Mouse (Mus musculus) limb, embryonic 12.5 days (tissue): ENCODE data around the gene Actn4. TPM values are rescaled to one million over a fixed set of nuclear protein-coding genes. Genes with fewer than 3 reads are reported as not detected.

Source experiments
- ATAC-seq: fragments of 200-750 bp; cut with Nextera tagmentation; 2 replicates; pipeline ENCODE4 v1.8.0; 2017; ENCODE audit warnings: low read depth, moderate TSS enrichment; ENCODE audit not compliant: insufficient number of reproducible peaks, insufficient read depth, low FRiP score, low TSS enrichment
- H3K27ac ChIP-seq: fragments of 300-500 bp; sonication (generic); 2 replicates; pipeline ENCODE4 v1.5.1; 2016; ENCODE audit warnings: mild to moderate bottlenecking, moderate library complexity
- H3K27me3 ChIP-seq: fragments of 300-500 bp; sonication (generic); 2 replicates; pipeline ENCODE4 v1.6.1; 2016; ENCODE audit warnings: mild to moderate bottlenecking, moderate library complexity
- H3K36me3 ChIP-seq: fragments of 300-500 bp; sonication (generic); 2 replicates; pipeline ENCODE4 v1.6.1; 2016; ENCODE audit warnings: mild to moderate bottlenecking, moderate library complexity
- H3K4me1 ChIP-seq: fragments of 300-500 bp; sonication (generic); replicated peaks from 2 replicates; pipeline ENCODE4 v1.6.1; 2016
- H3K4me2 ChIP-seq: fragments of 300-500 bp; sonication (generic); 2 replicates; pipeline ENCODE4 v1.6.1; 2016; ENCODE audit warnings: mild to moderate bottlenecking, moderate library complexity
- H3K4me3 ChIP-seq: fragments of 300-500 bp; sonication (generic); replicated peaks from 2 replicates; pipeline ENCODE4 v1.5.1; 2016; ENCODE audit warnings: mild to moderate bottlenecking
- H3K9ac ChIP-seq: fragments of 300-500 bp; sonication (generic); replicated peaks from 2 replicates; pipeline ENCODE4 v1.6.1; 2016; ENCODE audit warnings: mild to moderate bottlenecking, moderate library complexity
- H3K9me3 ChIP-seq: fragments of 300-500 bp; sonication (generic); 2 replicates; pipeline ENCODE4 v1.6.1; 2016; ENCODE audit warnings: mild to moderate bottlenecking, moderate library complexity
- WGBS: fragments of 180-500 bp; shearing (Covaris S2); methylation state at CpG from one replicate; pipeline ENCODE4 v1.1.7; 2016; 5-methylcytosine and 5-hydroxymethylcytosine counted together
- polyA plus RNA-seq: library from polyadenylated mRNA; unstranded; fragments of >200 nt; fragmentation: Nextera tagmentation; extraction: Ambion mirVana; gene quantifications from 2 replicates; pipeline ENCODE4 v1.2.1, GENCODE M21; 2016

Actn4 gene
- polyA plus RNA-seq, 1 experiment from 2014 or later = 269 TPM

DNA sequence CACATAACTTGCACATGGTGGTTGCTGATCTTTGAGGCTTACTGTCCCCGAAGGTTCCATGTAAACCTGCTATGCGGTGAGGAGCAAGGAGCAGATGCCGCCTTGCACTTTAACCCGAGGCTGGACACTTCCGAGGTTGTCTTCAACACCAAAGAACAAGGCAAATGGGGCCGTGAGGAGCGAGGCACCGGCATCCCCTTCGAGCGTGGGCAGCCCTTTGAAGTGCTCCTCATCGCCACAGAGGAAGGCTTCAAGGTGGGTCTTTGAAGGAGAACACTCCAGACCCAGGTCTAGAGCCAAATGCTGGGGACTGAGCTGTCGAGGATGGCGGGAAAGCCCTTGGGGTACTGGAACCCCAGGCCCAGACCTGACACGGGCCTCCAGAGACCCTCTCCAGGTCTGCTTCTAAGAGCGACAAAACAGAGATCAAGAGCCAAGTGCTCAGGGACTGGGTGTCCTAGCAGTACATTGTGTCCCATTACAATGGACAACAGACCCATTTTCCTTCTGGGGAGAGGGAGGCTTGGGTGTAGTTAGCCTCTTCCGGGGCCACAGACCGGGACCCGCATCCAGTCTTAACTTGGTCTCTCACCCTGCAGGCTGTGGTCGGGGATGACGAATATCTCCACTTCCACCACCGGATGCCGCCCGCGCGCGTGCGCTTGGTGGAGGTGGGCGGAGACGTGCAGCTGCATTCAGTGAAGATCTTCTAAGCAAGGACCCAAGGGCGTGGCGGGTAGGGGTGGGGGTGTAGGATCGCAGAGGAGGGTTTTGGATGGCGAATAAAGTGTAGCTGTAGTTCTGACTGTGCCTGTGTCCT lies 96.4 kb downstream of the Actn4 start:
- Histone ChIP-seq H3K4me3 (peak overlapping the region; percentile 20), H3K27me3 (no peaks in the 10 kb centered on the region), H3K36me3 (no peaks in the 10 kb centered on the region), H3K4me1 (peaks cover 18% of the 10 kb centered on the region), H3K9ac (no peak overlapping the region), H3K27ac (no peak overlapping the region), H3K9me3 (peaks cover 4% of the 10 kb centered on the region; the same call in 1 of the 2 replicates), H3K4me2 (peak overlapping the region; percentile 52)
- 37% methylated on average over 33 of the region's 33 CpGs for WGBS
- peak; percentile 52 for ATAC-seq

DNA sequence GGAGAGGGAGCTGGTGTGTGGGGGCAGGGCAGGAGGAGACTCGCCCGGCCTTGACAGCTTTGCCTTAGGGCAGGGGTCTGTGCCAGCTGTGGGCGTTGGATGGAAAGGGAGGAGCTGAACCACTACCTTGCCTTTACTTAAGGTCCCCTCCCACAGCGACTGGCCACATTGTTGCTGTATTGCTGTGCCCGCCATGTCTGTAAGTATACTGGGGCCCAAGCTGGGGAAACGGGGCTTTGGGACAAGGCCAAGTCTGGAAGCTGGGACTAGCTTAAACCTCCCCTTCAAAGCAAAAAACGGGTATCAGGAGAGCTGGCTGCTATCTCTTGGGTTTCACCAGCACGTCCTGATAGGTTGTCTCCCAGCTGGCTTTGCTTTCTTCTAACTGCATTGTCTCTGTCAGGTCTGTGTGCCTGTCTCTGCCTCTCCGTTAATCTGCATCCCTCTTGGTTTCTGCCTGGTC lies 97.8 kb downstream of the Actn4 start:
- Histone ChIP-seq H3K36me3 (no peaks in the 10 kb centered on the region), H3K27ac (0 out of 2 replicates have a peak overlapping the region, but pooled peaks have one; percentile 41), H3K9me3 (peaks cover 5% of the 10 kb centered on the region; the same call in 1 of the 2 replicates), H3K27me3 (no peaks in the 10 kb centered on the region), H3K4me3 (no peak overlapping the region), H3K9ac (no peak overlapping the region), H3K4me1 (peaks cover 18% of the 10 kb centered on the region), H3K4me2 (no peak overlapping the region; the same call in 1 of the 2 replicates)
- ATAC-seq = no peak
- WGBS = 46% methylated on average over 9 of the region's 9 CpGs

DNA sequence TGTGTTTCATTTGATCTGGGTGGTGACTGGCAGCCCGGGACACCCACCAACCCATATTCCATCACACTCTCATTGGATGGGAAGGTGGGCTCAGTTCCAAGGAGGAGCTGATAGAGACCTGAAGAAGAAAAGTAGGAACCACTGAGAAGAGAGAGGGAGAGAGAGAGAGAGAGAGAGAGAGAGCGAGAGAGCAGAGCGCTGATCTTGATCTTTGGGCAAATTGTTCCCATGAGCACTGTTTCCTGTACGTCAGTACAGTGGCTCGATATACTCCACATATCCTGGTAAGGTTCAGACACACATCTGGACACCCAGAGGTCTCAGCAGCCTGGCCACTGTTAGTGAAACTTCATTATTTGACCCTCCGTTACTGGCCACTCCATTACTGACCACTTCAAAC lies 98.6 kb downstream of the Actn4 start, which contains the start of gene Lgals7:
Gene Lgals7 (plus strand): TSS at position 314 of the 400 bp plus-strand sequence.
- Histone ChIP-seq H3K4me1 (peaks cover 18% of the 10 kb centered on the region), H3K4me2 (no peak within 1 kb of the TSS; the same call in 1 of the 2 replicates), H3K27me3 (no peaks in the 10 kb centered on the region), H3K36me3 (no peaks in the 10 kb centered on the region), H3K4me3 (no peak within 1 kb of the TSS), H3K9ac (0 out of 2 replicates have a peak within 1 kb of the TSS, but pooled peaks have one; percentile 12), H3K9me3 (peaks cover 5% of the 10 kb centered on the region; the same call in 1 of the 2 replicates), H3K27ac (0 out of 2 replicates have a peak within 1 kb of the TSS, but pooled peaks have one; percentile 41)
- 83% methylated on average over 6 of the region's 6 CpGs for WGBS
- ATAC-seq = no peak

DNA sequence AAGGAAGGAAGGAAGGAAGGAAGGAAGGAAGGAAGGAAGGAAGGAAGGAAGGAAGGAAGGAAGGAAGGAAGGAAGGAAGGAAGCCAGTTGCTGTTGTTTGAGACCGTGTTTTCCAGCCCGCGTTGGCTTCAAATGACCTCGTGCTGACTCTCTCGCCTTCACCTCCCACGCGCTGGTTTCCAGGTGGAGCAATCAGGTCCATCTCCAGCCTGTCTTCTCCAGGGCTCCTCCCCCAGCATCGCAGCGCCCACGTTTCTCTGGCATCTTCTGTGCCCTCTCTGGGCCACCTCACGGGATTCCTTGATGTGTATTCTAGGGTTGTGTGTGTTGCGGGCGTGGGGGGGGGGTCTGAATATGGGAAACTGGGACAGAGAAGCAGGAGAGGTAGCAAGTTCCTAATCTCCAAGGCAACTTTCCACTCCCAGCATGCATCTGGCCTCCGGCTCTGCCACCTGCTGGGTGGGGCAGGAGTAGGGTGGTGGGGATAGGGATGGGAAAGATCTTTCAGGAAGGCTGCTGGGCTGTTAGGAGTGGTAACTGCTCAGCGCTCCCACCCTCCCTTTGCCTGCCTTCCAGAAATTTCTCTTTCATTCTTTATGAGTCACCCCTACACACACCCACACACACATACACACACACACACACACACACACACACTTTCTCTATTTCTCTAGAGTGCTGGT lies 99.2 kb downstream of the Actn4 start:
- no peaks in the 10 kb centered on the region for H3K36me3 ChIP-seq
- H3K27ac ChIP-seq = no peak overlapping the region
- H3K9me3 ChIP-seq = peaks cover 5% of the 10 kb centered on the region; the same call in 1 of the 2 replicates
- no peak overlapping the region for H3K4me3 ChIP-seq
- 0 out of 2 replicates have a peak overlapping the region, but pooled peaks have one; percentile 12 for H3K9ac ChIP-seq
- peaks cover 18% of the 10 kb centered on the region for H3K4me1 ChIP-seq
- no peak overlapping the region for H3K4me2 ChIP-seq
- WGBS = 75% methylated on average over 15 of the region's 15 CpGs
- H3K27me3 ChIP-seq = no peaks in the 10 kb centered on the region
- no peak for ATAC-seq

- H3K4me1 ChIP-seq = peaks cover 13% of the 10 kb centered on the region; the same call in 1 of the 2 replicates
- 88% methylated on average over 6 of the region's 6 CpGs for WGBS
These were observed 101.2 kb downstream of the Actn4 start for GRCm38 (mm10) chr7:28860898-28861297.

DNA sequence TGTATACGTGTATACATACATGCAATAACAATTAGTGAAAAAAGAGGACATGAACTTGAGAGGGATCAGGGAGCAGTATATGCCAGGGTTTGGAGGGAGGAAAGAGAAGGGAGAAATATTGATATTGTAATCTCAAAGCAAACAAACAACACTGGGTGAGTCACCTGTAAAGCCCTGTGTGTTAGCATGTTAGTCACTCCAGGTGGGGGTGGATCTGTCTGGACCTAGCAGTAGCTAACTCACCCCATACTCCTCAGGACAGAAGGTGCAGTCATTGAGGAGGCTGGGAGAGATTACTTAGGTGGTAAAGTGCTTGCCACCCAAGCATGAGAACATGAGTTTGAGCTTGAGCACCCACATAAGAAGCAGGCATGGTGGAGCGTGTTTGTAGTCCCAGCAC lies 102.2 kb downstream of the Actn4 start:
- no peak for ATAC-seq
- H3K36me3 ChIP-seq = no peaks in the 10 kb centered on the region
- WGBS = 96% methylated on average over 2 of the region's 2 CpGs

More at GRCm38 (mm10) chr7:28860898-28861297, 101.2 kb downstream of the Actn4 start:
- no peak overlapping the region for H3K4me3 ChIP-seq
- H3K9me3 ChIP-seq = peaks cover 5% of the 10 kb centered on the region; the same call in 1 of the 2 replicates
- H3K27me3 ChIP-seq = no peaks in the 10 kb centered on the region
- no peak overlapping the region for H3K4me2 ChIP-seq
- no peaks in the 10 kb centered on the region for H3K36me3 ChIP-seq
- no peak for ATAC-seq
- no peak overlapping the region for H3K27ac ChIP-seq
- H3K9ac ChIP-seq = no peak overlapping the region

DNA sequence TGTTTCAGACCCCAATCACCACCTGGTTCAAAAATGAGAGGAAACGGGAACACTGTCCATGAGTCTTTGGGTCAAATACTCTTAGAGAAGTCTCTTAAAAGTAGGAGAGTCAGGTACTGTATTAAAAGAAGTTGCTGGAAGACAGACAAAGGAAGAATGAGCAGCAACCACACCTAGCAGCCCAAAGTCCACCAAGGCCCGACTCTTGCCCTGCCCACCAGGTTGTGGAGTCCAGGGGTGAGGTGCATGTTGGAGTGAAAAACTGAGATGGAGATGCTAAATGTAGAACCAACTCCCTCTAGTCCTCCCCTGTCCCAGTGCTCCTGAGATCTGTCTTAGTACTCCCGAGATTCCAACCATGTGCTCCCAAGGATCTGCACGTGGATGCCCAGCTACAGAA lies 111.5 kb downstream of the Actn4 start:
- H3K4me2 ChIP-seq = no peak overlapping the region
- no peaks in the 10 kb centered on the region for H3K36me3 ChIP-seq
- no peaks in the 10 kb centered on the region for H3K27me3 ChIP-seq
- WGBS = 84% methylated on average over 4 of the region's 4 CpGs
- no peaks in the 10 kb centered on the region for H3K9me3 ChIP-seq
- no peak for ATAC-seq
- peak overlapping the region; percentile 85 for H3K27ac ChIP-seq
- peaks cover 15% of the 10 kb centered on the region for H3K4me1 ChIP-seq
- H3K9ac ChIP-seq = no peak overlapping the region
- no peak overlapping the region for H3K4me3 ChIP-seq

More for the DNA sequence above, 102.2 kb downstream of the Actn4 start:
- H3K9ac ChIP-seq = no peak overlapping the region
- no peaks in the 10 kb centered on the region for H3K27me3 ChIP-seq
- no peak overlapping the region for H3K4me2 ChIP-seq
- H3K4me1 ChIP-seq = peaks cover 9% of the 10 kb centered on the region; the same call in 1 of the 2 replicates
- peaks cover 5% of the 10 kb centered on the region; the same call in 1 of the 2 replicates for H3K9me3 ChIP-seq
- H3K4me3 ChIP-seq = no peak overlapping the region
- H3K27ac ChIP-seq = no peak overlapping the region

GRCm38 (mm10) chr7:28849700-28850236 lies 112.4 kb downstream of the Actn4 start:
- Histone ChIP-seq H3K4me2 (no peak overlapping the region), H3K9ac (no peak overlapping the region), H3K27ac (peak overlapping the region; percentile 85)

GRCm38 (mm10) chr7:28847273-28847672 lies 114.9 kb downstream of the Actn4 start:
- no peak overlapping the region for H3K4me3 ChIP-seq
- H3K4me2 ChIP-seq = no peak overlapping the region
- peaks cover 15% of the 10 kb centered on the region for H3K4me1 ChIP-seq
- no peak overlapping the region for H3K27ac ChIP-seq
- H3K36me3 ChIP-seq = no peaks in the 10 kb centered on the region
- no peaks in the 10 kb centered on the region for H3K27me3 ChIP-seq
- no peaks in the 10 kb centered on the region for H3K9me3 ChIP-seq
- no peak overlapping the region for H3K9ac ChIP-seq
- no peak for ATAC-seq
- WGBS = 75% methylated on average over 1 of the region's 1 CpGs

More at GRCm38 (mm10) chr7:28849700-28850236, 112.4 kb downstream of the Actn4 start:
- no peak overlapping the region for H3K4me3 ChIP-seq
- WGBS = 10% methylated on average over 1 of the region's 1 CpGs
- no peaks in the 10 kb centered on the region for H3K36me3 ChIP-seq
- H3K27me3 ChIP-seq = no peaks in the 10 kb centered on the region
- peaks cover 15% of the 10 kb centered on the region for H3K4me1 ChIP-seq
- no peaks in the 10 kb centered on the region for H3K9me3 ChIP-seq
- peak; percentile 79; the same call in 1 of the 2 replicates for ATAC-seq
